Mouse (Mus musculus) hindbrain, embryonic 15.5 days (tissue): ENCODE data around the gene Senp3. TPM values are rescaled to one million over a fixed set of nuclear protein-coding genes. Genes with fewer than 3 reads are reported as not detected.
A peak's percentile ranks its signal among the peaks of the same experiment; 100 is the strongest.
"Not testable (repeated sequence)": the region's sequence is repeated elsewhere in the genome, so short reads cannot be mapped to it uniquely, and the experiment has no call there.

Experiments
- ATAC-seq: fragments of 200-750 bp; cut with Nextera tagmentation; 2 replicates; pipeline ENCODE4 v1.8.0; 2017; ENCODE audit warnings: low read depth, moderate number of reproducible peaks, moderate TSS enrichment; ENCODE audit not compliant: low FRiP score
- H3K27ac ChIP-seq: fragments of 300-500 bp; sonication (generic); replicated peaks from 2 replicates; pipeline ENCODE4 v1.5.1; 2015; ENCODE audit warnings: mild to moderate bottlenecking, inconsistent platforms
- H3K27me3 ChIP-seq: fragments of 300-500 bp; sonication (generic); 2 replicates; pipeline ENCODE4 v1.6.1; 2015; ENCODE audit warnings: control low read depth, inconsistent platforms
- H3K36me3 ChIP-seq: fragments of 300-500 bp; sonication (generic); 2 replicates; pipeline ENCODE4 v1.6.1; 2015; ENCODE audit warnings: control low read depth, inconsistent platforms
- H3K4me1 ChIP-seq: fragments of 300-500 bp; sonication (generic); replicated peaks from 2 replicates; pipeline ENCODE4 v1.6.1; 2015; ENCODE audit warnings: control low read depth, inconsistent platforms
- H3K4me2 ChIP-seq: fragments of 300-500 bp; sonication (generic); 2 replicates; pipeline ENCODE4 v1.6.1; 2015; ENCODE audit warnings: moderate library complexity, mild to moderate bottlenecking, inconsistent platforms
- H3K4me3 ChIP-seq: fragments of 300-500 bp; sonication (generic); 2 replicates; pipeline ENCODE4 v1.5.1; 2015; ENCODE audit warnings: mild to moderate bottlenecking, inconsistent platforms
- H3K9ac ChIP-seq: fragments of 300-500 bp; sonication (generic); 2 replicates; pipeline ENCODE4 v1.6.1; 2015; ENCODE audit warnings: inconsistent platforms
- H3K9me3 ChIP-seq: fragments of 300-500 bp; sonication (generic); 2 replicates; pipeline ENCODE4 v1.6.1; 2016; ENCODE audit warnings: control low read depth, inconsistent platforms
- WGBS: fragments of 180-500 bp; shearing (Covaris S2); methylation state at CpG from one replicate; pipeline ENCODE4 v1.1.7; 2015; 5-methylcytosine and 5-hydroxymethylcytosine counted together
- microRNA counts: library from miRNA; unstranded; fragments of <30 nt; microRNA quantifications from one replicate; lab custom pipeline; 2016
- microRNA-seq: library from miRNA; unstranded; fragments of <30 nt; microRNA quantifications from one replicate; pipeline ENCODE4, GENCODE M21; 2016
- polyA plus RNA-seq: library from polyadenylated mRNA; unstranded; fragments of >200 nt; fragmentation: Nextera tagmentation; extraction: Ambion mirVana; gene quantifications from 2 replicates; pipeline ENCODE4 v1.2.1, GENCODE M21; 2015

Senp3 gene
- polyA plus RNA-seq, 1 experiment from 2014 or later, result 103 TPM

DNA sequence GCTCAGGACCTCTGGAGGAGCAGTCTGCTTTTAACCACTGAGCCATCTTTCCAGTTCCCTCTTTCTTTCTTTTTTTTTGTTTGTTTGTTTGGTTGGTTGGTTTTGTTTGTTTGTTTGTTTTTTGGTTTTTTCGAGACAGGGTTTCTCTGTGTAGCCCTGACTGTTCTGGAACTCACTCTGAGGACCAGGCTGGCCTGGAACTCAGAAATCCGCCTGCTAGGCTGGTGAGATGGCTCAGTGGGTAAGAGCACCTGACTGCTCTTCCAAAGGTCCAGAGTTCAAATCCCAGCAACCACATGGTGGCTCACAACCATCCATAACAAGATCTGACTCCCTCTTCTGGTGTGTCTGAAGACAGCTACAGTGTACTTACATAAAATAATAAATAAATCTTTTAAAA is 57.5 kb downstream of the Senp3 start:
- peaks cover 16% of the 10 kb centered on the region for H3K4me1 ChIP-seq
- not testable (repeated sequence) for H3K36me3 ChIP-seq, H3K27me3 ChIP-seq, H3K4me3 ChIP-seq, H3K9me3 ChIP-seq, ATAC-seq, H3K4me2 ChIP-seq, H3K27ac ChIP-seq, H3K9ac ChIP-seq
- WGBS, result 90% methylated on average over 2 of the region's 2 CpGs

MicroRNAs encoded within 50 kb of the gene (microRNA counts, 519-probe panel; counts per million panel counts)
- microRNA mmu-miR-1934 (lab: Ali Mortazavi, UCI) (not detected), microRNA mmu-miR-467f (lab: Ali Mortazavi, UCI) (2,550 counts per million, percentile 41 among the panel's probes with 10 or more counts)

Small RNAs within 50 kb of the gene (microRNA-seq; reads per million reads assigned to microRNA genes)
- gene Mir1934 (2.2 reads per million, percentile 3 among the genes with 10 or more reads in this experiment), gene Mir467f (not detected)

Other genes starting within 250 kb of the Senp3 start
- gene Dnah2, start 133.0 kb downstream of the Senp3 start, polyA plus RNA-seq, result 3.4 and 4.0 TPM in 2 replicates
- gene Efnb3, start 121.9 kb downstream of the Senp3 start, polyA plus RNA-seq, result 134 and 160 TPM in 2 replicates
- gene Wrap53, start 101.8 kb downstream of the Senp3 start, polyA plus RNA-seq, result 19.6 and 20.6 TPM in 2 replicates
- 61.1 and 64.2 TPM in 2 replicates for gene Trp53, start 101.7 kb downstream of the Senp3 start, polyA plus RNA-seq
- gene Atp1b2, start 76.1 kb downstream of the Senp3 start, polyA plus RNA-seq, result 71.9 and 89.4 TPM in 2 replicates
- not detected in 2 replicates for gene Shbg, start 64.2 kb downstream of the Senp3 start, polyA plus RNA-seq
- gene Sat2, start 60.1 kb downstream of the Senp3 start, polyA plus RNA-seq, result 22.5 and 23.9 TPM in 2 replicates
- 41.3 and 41.5 TPM in 2 replicates for gene Fxr2, start 49.1 kb downstream of the Senp3 start, polyA plus RNA-seq
- gene Sox15, start 26.8 kb downstream of the Senp3 start, polyA plus RNA-seq, result not detected in 2 replicates
- gene Mpdu1, start 19.4 kb downstream of the Senp3 start, polyA plus RNA-seq, result 101 and 108 TPM in 2 replicates
- gene Cd68, start 15.9 kb downstream of the Senp3 start, polyA plus RNA-seq, result 10.3 and 12.2 TPM in 2 replicates
- gene Eif4a1, start 9.7 kb downstream of the Senp3 start, polyA plus RNA-seq, result 476 and 491 TPM in 2 replicates
- gene Tnfsf13, start 3.7 kb upstream of the Senp3 start, polyA plus RNA-seq, result 0.61 and 0.76 TPM in 2 replicates
- gene Tnfsf12, start 13.8 kb upstream of the Senp3 start, polyA plus RNA-seq, result 3.5 and 5.0 TPM in 2 replicates
- gene Tnfsfm13, start 14.0 kb upstream of the Senp3 start, polyA plus RNA-seq, result 1.2 and 1.9 TPM in 2 replicates
- gene Polr2a, start 76.6 kb upstream of the Senp3 start, polyA plus RNA-seq, result 15.6 and 16.6 TPM in 2 replicates
- 0.51 and 0.66 TPM in 2 replicates for gene Slc35g3, start 79.9 kb upstream of the Senp3 start, polyA plus RNA-seq
- gene Zbtb4, start 83.8 kb upstream of the Senp3 start, polyA plus RNA-seq, result 5.2 and 5.3 TPM in 2 replicates
- 1.2 and 2.2 TPM in 2 replicates for gene Chrnb1, start 113.9 kb upstream of the Senp3 start, polyA plus RNA-seq
- gene Fgf11, start 119.8 kb upstream of the Senp3 start, polyA plus RNA-seq, result 5.7 and 7.1 TPM in 2 replicates
- gene Tmem102, start 123.5 kb upstream of the Senp3 start, polyA plus RNA-seq, result 1.1 and 2.0 TPM in 2 replicates
- not detected in 2 replicates for gene Gm39566, start 133.2 kb upstream of the Senp3 start, polyA plus RNA-seq
- gene Spem2, start 136.4 kb upstream of the Senp3 start, polyA plus RNA-seq, result not detected in 2 replicates
- gene Spem1, start 140.1 kb upstream of the Senp3 start, polyA plus RNA-seq, result 0.21 and 0.34 TPM in 2 replicates
- gene Nlgn2, start 155.7 kb upstream of the Senp3 start, polyA plus RNA-seq, result 20.9 and 21.0 TPM in 2 replicates
- gene Tmem256, start 156.4 kb upstream of the Senp3 start, polyA plus RNA-seq, result 375 and 391 TPM in 2 replicates
- 46.0 and 47.5 TPM in 2 replicates for gene Plscr3, start 164.3 kb upstream of the Senp3 start, polyA plus RNA-seq
- gene Tnk1, start 176.6 kb upstream of the Senp3 start, polyA plus RNA-seq, result 0.10 and 0.12 TPM in 2 replicates
- gene Tmem95, start 195.9 kb upstream of the Senp3 start, polyA plus RNA-seq, result not detected in 2 replicates
- 2.0 and 2.4 TPM in 2 replicates for gene Kctd11, start 199.3 kb upstream of the Senp3 start, polyA plus RNA-seq
- 0.52 and 0.58 TPM in 2 replicates for gene Acap1, start 213.5 kb upstream of the Senp3 start, polyA plus RNA-seq
- 8.8 TPM in 2 replicates for gene 2810408A11Rik, start 218.9 kb upstream of the Senp3 start, polyA plus RNA-seq
- 16.6 and 19.9 TPM in 2 replicates for gene Neurl4, start 219.0 kb upstream of the Senp3 start, polyA plus RNA-seq
- 68.4 and 69.9 TPM in 2 replicates for gene Gps2, start 231.8 kb upstream of the Senp3 start, polyA plus RNA-seq
- 1,083 and 1,119 TPM in 2 replicates for gene Eif5a, start 239.9 kb upstream of the Senp3 start, polyA plus RNA-seq